Mouse (Mus musculus) gastrocnemius, adult 2 months (tissue): ENCODE results near the gene Clec4a3. TPM values are rescaled to one million over a fixed set of nuclear protein-coding genes. Genes with fewer than 3 reads are reported as not detected.
A peak's percentile ranks its signal among the peaks of the same experiment; 100 is the strongest.
"Not testable (repeated sequence)": the region's sequence is repeated elsewhere in the genome, so short reads cannot be mapped to it uniquely, and the experiment has no call there.

Experiments used
- DNase-seq: peaks from one replicate; pipeline ENCODE4 v3.0.0; 2022
- H3K27ac ChIP-seq: fragments of 200-600 bp; 2 replicates; pipeline ENCODE4 v1.8.1; 2022; ENCODE audit warnings: mild to moderate bottlenecking
- H3K4me3 ChIP-seq: fragments of 200-600 bp; 2 replicates; pipeline ENCODE4 v1.8.1; 2022; ENCODE audit warnings: mild to moderate bottlenecking, moderate library complexity
- CTCF ChIP-seq: fragments of 200-600 bp; IDR thresholded peaks from 2 replicates; pipeline ENCODE4 v1.8.1; 2022; ENCODE audit warnings: antibody characterized with exemption, mild to moderate bottlenecking, moderate library complexity
- intact Hi-C: fragments of 180-260 bp; cut with DNase I; formaldehyde crosslinking; loops from one replicate; pipeline ENCODE4 v1.15.1; 2025
- long read RNA-seq, 2 experiments: library from polyadenylated mRNA; stranded (forward); transcript quantifications; one replicate each; pipeline ENCODE4 v2.0.0; 2021
- total RNA-seq, 2 experiments: library from RNA; stranded (reverse); gene quantifications; 2 replicates each; pipeline ENCODE4 v1.2.3; 2021

Clec4a3 gene
- total RNA-seq = 1 to 10 TPM in 1 of 2 experiments, under 1 TPM in 1; 0.99 to 1.3 TPM
- long read RNA-seq, experiment 1, partial matches to known transcripts = 0 of 1 reads
- long read RNA-seq, experiment 1, other reads (novel, unspliced or antisense) = 0 of 1 reads
- long read RNA-seq, experiment 2 = 0 reads

DNA sequence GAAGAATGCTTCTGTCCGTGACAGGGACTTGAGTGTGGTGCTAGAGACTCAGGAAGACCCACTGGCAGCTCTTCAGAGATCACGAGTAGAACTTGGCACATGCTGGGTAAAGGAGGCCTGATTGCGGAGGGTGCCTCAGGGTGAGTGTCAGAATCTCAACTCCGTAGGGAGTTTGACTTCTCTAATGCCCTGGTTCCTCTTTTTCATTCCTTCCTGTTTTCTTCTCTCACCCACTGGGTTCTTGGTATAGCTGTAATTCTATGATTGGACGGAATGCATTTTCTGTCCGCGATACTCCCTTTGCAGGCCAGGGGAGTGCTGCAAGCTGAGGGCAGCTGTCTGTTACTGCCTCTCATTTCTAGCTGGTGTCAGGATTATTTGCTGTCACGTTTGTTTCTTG lies at the start of gene Clec4a3:
TSS of gene Clec4a3 (plus strand) at position 115 of the 400 bp plus-strand sequence.
- H3K4me3 ChIP-seq = peak within 1 kb of the TSS; percentile 24; the same call in 1 of the 2 replicates
- TF ChIP-seq CTCF = no peak
- peak within 1 kb of the TSS; percentile 48 for H3K27ac ChIP-seq
- intact Hi-C loops = no loop called here
- peak; percentile 24 for DNase-seq

DNA sequence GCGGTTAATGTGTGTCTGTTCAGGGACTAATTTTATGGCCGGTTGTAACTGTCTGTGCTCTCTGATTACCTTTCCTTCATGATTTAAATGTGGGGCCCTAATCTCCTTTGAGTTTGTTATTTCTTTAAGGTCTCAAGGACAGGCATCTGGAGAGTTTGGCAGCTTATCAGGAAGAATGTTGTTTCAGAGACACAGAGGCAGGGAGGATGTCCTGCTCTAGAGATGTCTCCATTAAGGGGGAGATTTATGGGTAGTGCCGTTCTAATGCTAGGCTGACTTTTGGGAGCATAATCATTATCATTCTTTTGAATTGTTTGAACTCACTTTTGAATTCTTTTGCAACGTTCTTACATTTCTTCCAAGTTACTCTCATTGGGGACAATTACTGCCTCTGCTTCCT lies 32.4 kb upstream of the Clec4a3 start:
- no peak for TF ChIP-seq CTCF
- no peak for DNase-seq
- no peak overlapping the region for H3K27ac ChIP-seq
- H3K4me3 ChIP-seq = no peak overlapping the region
- intact Hi-C loops = no loop called here

DNA sequence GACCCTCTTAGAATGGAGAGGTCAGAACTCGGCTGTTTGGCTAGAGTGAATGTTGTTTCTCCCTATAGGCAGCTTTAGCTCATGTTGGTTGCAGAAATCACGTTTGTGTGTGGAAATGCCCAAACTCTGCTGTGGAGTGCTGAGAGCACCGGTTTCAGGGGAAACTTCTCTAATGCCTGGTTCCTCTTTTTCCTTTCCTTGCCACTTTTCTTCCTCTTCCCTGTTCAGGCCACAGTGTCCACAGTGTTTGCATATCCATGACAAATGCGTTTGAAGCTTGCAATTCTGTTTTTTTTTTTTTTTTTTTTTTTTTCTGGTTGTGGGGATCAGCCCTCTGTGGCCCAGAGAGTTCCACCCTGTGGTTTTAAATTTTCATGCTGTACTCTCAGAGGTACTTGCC lies 30.9 kb upstream of the Clec4a3 start, which contains the start of gene Clec4a1:
TSS of gene Clec4a1 (plus strand) at position 398 of the 400 bp plus-strand sequence.
- intact Hi-C loops = no loop called here
- no peak for TF ChIP-seq CTCF
- Histone ChIP-seq H3K4me3 (peak within 1 kb of the TSS; percentile 22), H3K27ac (peak within 1 kb of the TSS; percentile 12; the same call in 1 of the 2 replicates)
- DNase-seq = no peak

DNA sequence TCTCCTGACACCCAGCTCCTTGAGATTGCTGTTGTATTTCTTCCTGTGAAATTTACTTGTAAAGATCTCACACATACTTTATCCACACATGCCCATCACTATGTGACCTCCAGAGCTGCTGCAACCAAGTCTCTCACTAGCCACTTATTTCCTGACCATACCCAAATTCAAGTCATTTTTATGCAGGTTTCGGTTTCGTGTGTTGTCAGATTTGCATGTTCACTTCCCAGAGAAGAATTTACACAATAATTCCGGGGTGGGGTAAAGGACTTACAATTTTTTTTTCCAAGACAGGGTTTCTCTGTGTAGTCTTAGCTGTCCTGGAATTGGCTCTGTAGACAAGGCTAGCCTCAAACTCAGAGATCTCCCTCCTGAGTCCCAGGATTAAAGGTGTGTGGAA lies 17.5 kb upstream of the Clec4a3 start:
- no peak for DNase-seq
- TF ChIP-seq CTCF = no peak
- intact Hi-C loops = no loop called here
- Histone ChIP-seq H3K27ac (no peak overlapping the region), H3K4me3 (no peak overlapping the region)

DNA sequence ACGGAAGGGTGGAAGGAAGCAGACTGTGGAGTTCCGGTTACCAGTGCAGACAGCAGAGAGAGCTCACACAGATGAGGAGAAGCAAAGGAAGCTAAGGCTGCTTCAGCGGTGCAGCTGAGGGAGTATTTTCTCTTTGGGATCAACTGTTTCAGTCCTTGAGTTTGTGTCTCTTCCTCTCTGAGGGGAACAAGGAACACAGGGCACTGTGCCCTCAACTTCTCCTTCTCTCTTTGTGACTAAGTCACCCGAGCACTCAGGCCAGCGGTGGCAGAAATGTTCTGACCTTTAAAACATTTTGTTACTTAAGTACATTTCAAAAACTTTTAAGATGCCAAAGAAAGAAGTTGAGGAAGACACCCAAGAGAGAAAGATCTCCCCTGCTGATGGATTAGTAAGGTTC lies 12.7 kb upstream of the Clec4a3 start:
- TF ChIP-seq CTCF = no peak
- Histone ChIP-seq H3K4me3 (no peak overlapping the region), H3K27ac (no peak overlapping the region)
- no peak for DNase-seq
- intact Hi-C loops = no loop called here

GRCm38 (mm10) chr6:122946760-122947159 lies 5.6 kb upstream of the Clec4a3 start:
- Histone ChIP-seq H3K4me3 (no peak overlapping the region), H3K27ac (no peak overlapping the region)
- DNase-seq = no peak
- intact Hi-C loops = no loop called here
- no peak for TF ChIP-seq CTCF

GRCm38 (mm10) chr6:122964562-122964961 lies 12.2 kb downstream of the Clec4a3 start:
- Histone ChIP-seq H3K4me3 (no peak overlapping the region), H3K27ac (no peak overlapping the region)
- no peak for DNase-seq
- TF ChIP-seq CTCF = no peak
- intact Hi-C loops = no loop called here

- intact Hi-C loops = no loop called here
- no peak overlapping the region for H3K27ac ChIP-seq
- no peak for DNase-seq
- no peak for TF ChIP-seq CTCF
- no peak overlapping the region for H3K4me3 ChIP-seq
Measured at GRCm38 (mm10) chr6:122969048-122969447, 16.7 kb downstream of the Clec4a3 start.

DNA sequence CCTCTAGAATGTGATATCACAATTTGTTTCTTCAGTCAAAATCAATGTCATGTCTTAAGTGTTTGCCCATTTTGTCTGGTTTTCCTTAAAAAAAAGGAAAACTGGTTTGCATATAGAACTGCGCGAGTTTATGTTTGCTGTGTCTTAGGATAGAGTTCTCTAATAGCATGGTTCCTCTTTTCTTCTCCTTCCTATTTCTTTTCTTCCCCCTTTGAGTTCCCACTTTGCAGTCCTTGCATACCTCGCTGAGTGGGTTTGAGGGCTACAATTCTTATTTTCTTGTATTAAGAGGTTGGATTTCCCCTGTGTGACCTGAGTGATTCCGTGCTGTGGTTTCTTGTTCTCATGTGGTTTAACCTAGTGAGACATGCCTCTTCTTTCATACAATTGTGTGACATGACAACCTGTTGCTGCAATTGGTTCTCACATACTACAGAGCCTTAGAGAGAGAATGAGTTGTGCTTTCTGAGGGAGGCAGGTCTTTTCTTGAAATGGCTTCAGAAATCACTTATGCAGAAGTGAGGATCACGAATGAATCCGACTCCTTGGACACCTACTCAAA lies 37.6 kb downstream of the Clec4a3 start, which contains the start of gene Clec4a4:
TSS of gene Clec4a4 (plus strand) at position 492 of the 562 bp plus-strand sequence.
- TF ChIP-seq CTCF = no peak
- intact Hi-C loops = no loop called here
- no peak for DNase-seq

DNA sequence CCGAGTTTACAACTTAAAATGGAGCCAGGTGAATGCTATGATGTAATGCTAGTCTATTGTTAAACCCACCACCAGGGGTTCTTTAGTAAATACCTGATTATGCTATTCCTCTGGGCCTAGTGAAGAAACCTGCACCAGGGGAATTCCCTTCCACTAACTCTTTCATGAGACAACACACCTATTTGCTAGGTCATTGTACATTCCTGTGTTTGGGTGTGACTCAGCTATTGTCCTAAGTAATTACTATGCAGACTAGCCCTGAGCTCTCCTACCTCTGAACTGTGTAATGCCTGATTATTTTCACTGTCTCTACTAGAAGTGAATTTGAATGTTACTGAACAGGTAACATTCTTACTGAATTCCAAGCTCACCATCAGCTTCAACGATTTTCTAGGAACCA lies 52.4 kb downstream of the Clec4a3 start:
- H3K4me3 ChIP-seq, DNase-seq, H3K27ac ChIP-seq, intact Hi-C loops: not testable (repeated sequence)

More for the DNA sequence above, 37.6 kb downstream of the Clec4a3 start, which contains the start of gene Clec4a4:
- no peak within 1 kb of the TSS for H3K4me3 ChIP-seq
- H3K27ac ChIP-seq = no peak within 1 kb of the TSS

DNA sequence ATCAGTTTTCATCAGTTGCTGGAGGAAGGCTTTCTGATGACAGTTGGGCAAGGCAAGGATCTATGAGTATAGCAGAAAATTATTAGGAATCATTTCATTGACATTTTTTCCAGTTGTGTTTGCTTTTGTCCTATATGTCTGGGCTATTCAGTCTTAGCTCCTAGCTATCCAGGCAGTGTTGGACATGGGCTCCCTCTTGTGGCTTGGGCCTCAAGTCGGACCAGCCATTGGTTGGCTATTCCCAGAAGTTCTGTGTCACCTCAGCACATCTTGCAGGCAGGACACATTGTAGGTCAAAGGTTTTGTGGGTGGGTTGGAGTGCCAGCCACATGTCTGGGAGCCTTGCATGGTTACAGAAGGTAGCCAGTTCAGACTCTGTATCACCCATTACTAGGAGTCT lies 53.3 kb downstream of the Clec4a3 start:
- intact Hi-C loops = no loop called here
- H3K4me3 ChIP-seq = no peak overlapping the region
- H3K27ac ChIP-seq = no peak overlapping the region
- TF ChIP-seq CTCF = peak; percentile 25; the same call in 1 of the 2 replicates
- no peak for DNase-seq

Other genes starting within 250 kb of the Clec4a3 start
- not detected for gene Nanog, start 245.0 kb upstream of the Clec4a3 start, total RNA-seq
- gene Slc2a3, start 150.9 kb upstream of the Clec4a3 start, total RNA-seq = 1 to 10 TPM; 1.7 to 7.6 TPM
- gene Foxj2, start 132.6 kb upstream of the Clec4a3 start, total RNA-seq = 10 to 100 TPM; 26.4 to 29.1 TPM
- under 1 TPM; 0.41 to 0.67 TPM for gene C3ar1, start 96.4 kb upstream of the Clec4a3 start, total RNA-seq
- gene Necap1, start 78.0 kb upstream of the Clec4a3 start, total RNA-seq = 10 to 100 TPM; 15.2 to 16.2 TPM
- gene Clec4a1, start 30.7 kb upstream of the Clec4a3 start, total RNA-seq = 1 to 10 TPM in 1 of 2 experiments, under 1 TPM in 1; 0.61 to 1.5 TPM
- not detected for gene Clec4a4, start 37.9 kb downstream of the Clec4a3 start, total RNA-seq
- under 1 TPM in 1 of 2 experiments, not detected in 1; 0.53 TPM for gene Clec4b1, start 97.4 kb downstream of the Clec4a3 start, total RNA-seq
- gene Clec4a2, start 153.9 kb downstream of the Clec4a3 start, total RNA-seq = under 1 TPM; 0.36 to 0.95 TPM
- not detected for gene Clec4b2, start 220.4 kb downstream of the Clec4a3 start, total RNA-seq